Mouse (Mus musculus): ENCODE results near the gene Fam181b.

DNA sequence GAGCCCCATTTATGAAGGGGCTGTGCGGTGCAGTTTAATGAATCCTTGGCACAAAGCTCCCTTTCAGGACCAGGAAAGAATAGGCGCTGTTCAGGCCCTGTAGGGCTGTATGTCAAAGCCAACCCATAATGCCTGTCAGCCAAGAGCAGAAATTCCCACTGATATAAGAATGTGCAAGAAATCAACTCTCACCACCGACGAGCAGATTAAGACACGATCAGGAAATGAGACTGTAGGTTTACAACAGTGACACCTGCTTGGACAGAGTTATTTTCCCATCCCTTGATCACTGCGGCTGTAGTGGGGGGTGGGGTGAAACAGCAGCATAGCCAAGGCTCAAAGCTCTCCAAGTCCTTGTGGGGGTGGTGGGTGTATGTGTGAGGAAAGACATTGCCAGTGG is 17.5 kb upstream of the Fam181b start:
- TF ChIP-seq CTCF (IDR thresholded peaks at IDR 0.05; ENCODE audit: insufficient read depth, low read length) (no peak), POLR2A (IDR thresholded peaks at IDR 0.05; ENCODE audit: borderline replicate concordance, extremely low read depth, low read depth, low read length) (no peak)

Measured in lung, adult 2 months (tissue).